Mouse (Mus musculus) lung, postnatal 0 days (tissue): ENCODE data around the gene Barx1. TPM values are rescaled to one million over a fixed set of nuclear protein-coding genes. Genes with fewer than 3 reads are reported as not detected.

Experiments used
- ATAC-seq: fragments of 200-750 bp; cut with Nextera tagmentation; 2 replicates; pipeline ENCODE4 v1.8.0; 2017; ENCODE audit warnings: moderate library complexity
- DNase-seq: peaks from one replicate; pipeline ENCODE4 v3.0.0-alpha.2; 2016; ENCODE audit warnings: low spot score
- H3K27ac ChIP-seq: fragments of 300-500 bp; sonication (generic); 2 replicates; pipeline ENCODE4 v1.5.1; 2014; ENCODE audit warnings: antibody characterized with exemption, mild to moderate bottlenecking, low read length, mixed read lengths
- H3K27me3 ChIP-seq: fragments of 300-500 bp; sonication (generic); replicated peaks from 2 replicates; pipeline ENCODE4 v1.6.1; 2014; ENCODE audit warnings: low read length, mixed read lengths; ENCODE audit not compliant: insufficient read depth
- H3K36me3 ChIP-seq: fragments of 300-500 bp; sonication (generic); 2 replicates; pipeline ENCODE4 v1.6.1; 2014; ENCODE audit warnings: low read length, mixed read lengths; ENCODE audit not compliant: insufficient read depth
- H3K4me1 ChIP-seq: fragments of 300-500 bp; sonication (generic); 2 replicates; pipeline ENCODE4 v1.6.1; 2014; ENCODE audit warnings: antibody characterized with exemption, low read depth, low read length, mixed read lengths; ENCODE audit not compliant: insufficient read depth
- H3K4me2 ChIP-seq: fragments of 300-500 bp; sonication (generic); replicated peaks from 2 replicates; pipeline ENCODE4 v1.6.1; 2014; ENCODE audit warnings: low read depth, mild to moderate bottlenecking, low read length, moderate library complexity, mixed read lengths
- H3K4me3 ChIP-seq: fragments of 300-500 bp; sonication (generic); 2 replicates; pipeline ENCODE4 v1.5.1; 2014; ENCODE audit warnings: low read depth, low read length
- H3K9ac ChIP-seq: fragments of 300-500 bp; sonication (generic); replicated peaks from 2 replicates; pipeline ENCODE4 v1.6.1; 2014; ENCODE audit warnings: low read depth, mild to moderate bottlenecking
- H3K9me3 ChIP-seq: fragments of 300-500 bp; sonication (generic); 2 replicates; pipeline ENCODE4 v1.6.1; 2016; ENCODE audit warnings: low read length, mixed read lengths
- CTCF ChIP-seq: IDR thresholded peaks from 2 replicates; pipeline ENCODE4 v1.5.1; 2016; ENCODE audit warnings: antibody characterized with exemption, mild to moderate bottlenecking
- EP300 ChIP-seq: IDR thresholded peaks from 2 replicates; pipeline ENCODE4 v1.6.1; 2016; ENCODE audit warnings: antibody characterized with exemption, mild to moderate bottlenecking, control low read depth
- WGBS: fragments of 180-500 bp; shearing (Covaris S2); extraction: QIAGEN DNeasy Blood & Tissue Kit; methylation state at CpG from one replicate; pipeline ENCODE4 v1.1.7; 2014; 5-methylcytosine and 5-hydroxymethylcytosine counted together
- polyA plus RNA-seq: library from polyadenylated mRNA; unstranded; fragments of >200 nt; fragmentation: Nextera tagmentation; extraction: Ambion mirVana; gene quantifications from 2 replicates; pipeline ENCODE4 v1.2.1, GENCODE M21; 2015

Gene Barx1
- polyA plus RNA-seq, 1 experiment from 2014 or later = not detected

DNA sequence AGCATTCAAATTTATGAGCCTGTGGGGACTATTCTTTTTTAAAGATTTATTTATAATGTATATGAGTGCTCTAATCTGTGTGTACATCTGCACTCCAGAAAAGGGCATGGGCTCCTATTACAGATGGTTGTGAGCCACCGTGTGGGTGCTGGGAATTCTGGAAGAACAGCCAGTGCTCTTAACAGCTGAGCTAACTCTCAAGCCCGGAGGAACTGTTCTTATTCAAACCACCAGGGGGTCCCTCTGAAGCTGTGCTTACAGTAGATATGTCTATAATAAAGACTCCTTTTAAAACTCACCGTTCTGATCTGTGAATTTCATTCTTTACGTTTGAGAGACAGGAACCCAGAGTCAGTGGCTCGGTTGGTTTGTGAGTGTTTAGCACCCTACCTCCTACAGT lies 31.1 kb upstream of the Barx1 start:
- no peaks in the 10 kb centered on the region for H3K4me1 ChIP-seq
- H3K9ac ChIP-seq = no peak overlapping the region
- TF ChIP-seq CTCF (0 out of 2 replicates have a peak, but pooled peaks have one; percentile 7), EP300 (no peak)
- H3K9me3 ChIP-seq = no peaks in the 10 kb centered on the region
- WGBS = 61% methylated on average over 5 of the region's 5 CpGs
- ATAC-seq = no peak
- no peaks in the 10 kb centered on the region for H3K36me3 ChIP-seq
- no peak overlapping the region for H3K27ac ChIP-seq
- H3K4me2 ChIP-seq = no peak overlapping the region
- no peak overlapping the region for H3K4me3 ChIP-seq
- H3K27me3 ChIP-seq = no peaks in the 10 kb centered on the region
- DNase-seq = no peak

GRCm38 (mm10) chr13:48637706-48638105 lies 25.1 kb upstream of the Barx1 start:
- Histone ChIP-seq H3K4me2 (no peak overlapping the region), H3K4me1 (no peaks in the 10 kb centered on the region), H3K9me3 (no peaks in the 10 kb centered on the region), H3K9ac (no peak overlapping the region), H3K27ac (no peak overlapping the region), H3K36me3 (no peaks in the 10 kb centered on the region), H3K4me3 (no peak overlapping the region), H3K27me3 (no peaks in the 10 kb centered on the region)
- DNase-seq (no peak), ATAC-seq (no peak)
- no peak for TF ChIP-seq CTCF
- 49% methylated on average over 2 of the region's 2 CpGs for WGBS

- no peak for TF ChIP-seq EP300
- TF ChIP-seq CTCF = peak; percentile 98
Measured at GRCm38 (mm10) chr13:48639570-48639969, 23.2 kb upstream of the Barx1 start.

DNA sequence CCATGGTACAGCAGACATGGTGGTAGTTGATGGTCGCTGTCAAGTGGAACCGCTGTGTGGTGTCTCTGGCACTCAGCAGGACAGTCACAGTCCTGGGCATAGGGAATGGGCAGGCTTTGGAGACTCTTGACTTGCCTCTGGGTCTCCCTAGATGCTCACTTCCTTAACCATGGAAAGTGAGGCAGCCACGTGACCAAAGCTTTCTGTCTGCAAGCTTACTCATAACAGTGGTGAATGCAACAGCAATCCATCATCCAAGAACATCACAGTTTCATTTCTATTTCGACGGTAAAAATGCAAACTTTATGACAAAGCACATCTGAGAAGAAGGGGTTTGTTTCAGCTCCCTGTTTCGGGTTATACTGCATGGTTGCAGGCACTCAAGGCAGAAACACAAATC lies 19.7 kb upstream of the Barx1 start:
- ATAC-seq = no peak
- no peak overlapping the region for H3K4me3 ChIP-seq

More at GRCm38 (mm10) chr13:48639570-48639969, 23.2 kb upstream of the Barx1 start:
- Histone ChIP-seq H3K9ac (no peak overlapping the region), H3K27ac (no peak overlapping the region), H3K4me2 (no peak overlapping the region), H3K4me3 (no peak overlapping the region), H3K36me3 (no peaks in the 10 kb centered on the region), H3K4me1 (no peaks in the 10 kb centered on the region), H3K27me3 (no peaks in the 10 kb centered on the region), H3K9me3 (no peaks in the 10 kb centered on the region)
- ATAC-seq (no peak), DNase-seq (peak; percentile 91)

DNA sequence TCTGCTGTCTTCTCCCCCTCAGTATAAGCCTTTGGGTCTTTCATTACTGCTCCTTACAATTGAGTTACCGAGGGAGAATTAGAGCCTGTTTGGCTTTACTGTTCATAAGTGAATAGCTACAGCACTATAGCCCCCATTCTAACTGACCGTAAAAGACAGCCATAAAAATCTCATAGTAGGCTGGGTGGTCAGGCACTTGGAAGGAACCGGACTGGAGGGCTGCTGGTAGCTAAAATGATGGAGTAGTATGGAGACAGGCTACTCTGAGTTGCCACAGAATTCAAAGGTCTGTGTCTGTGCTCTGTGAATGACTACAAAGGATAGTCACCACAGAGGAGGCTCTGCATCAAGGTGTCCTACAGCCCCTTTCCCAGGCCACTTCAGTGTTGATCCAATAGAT lies 18.8 kb upstream of the Barx1 start:
- H3K27me3 ChIP-seq = no peaks in the 10 kb centered on the region
- no peak overlapping the region for H3K4me2 ChIP-seq
- H3K4me1 ChIP-seq = no peaks in the 10 kb centered on the region
- 87% methylated on average over 3 of the region's 3 CpGs for whole genome bisulfite sequencing
- no peak overlapping the region for H3K4me3 ChIP-seq
- no peak overlapping the region for H3K27ac ChIP-seq
- H3K36me3 ChIP-seq = no peaks in the 10 kb centered on the region
- ATAC-seq = no peak
- H3K9me3 ChIP-seq = no peaks in the 10 kb centered on the region
- TF ChIP-seq CTCF = no peak
- no peak for TF ChIP-seq EP300
- H3K9ac ChIP-seq = no peak overlapping the region
- no peak for DNase-seq

More for the DNA sequence above, 19.7 kb upstream of the Barx1 start:
- no peaks in the 10 kb centered on the region for H3K27me3 ChIP-seq
- no peak for TF ChIP-seq CTCF
- TF ChIP-seq EP300 = no peak
- no peak overlapping the region for H3K27ac ChIP-seq
- DNase-seq = no peak
- H3K36me3 ChIP-seq = no peaks in the 10 kb centered on the region
- no peaks in the 10 kb centered on the region for H3K4me1 ChIP-seq
- 71% methylated on average over 6 of the region's 6 CpGs for WGBS
- H3K9ac ChIP-seq = no peak overlapping the region
- no peak overlapping the region for H3K4me2 ChIP-seq
- H3K9me3 ChIP-seq = no peaks in the 10 kb centered on the region

GRCm38 (mm10) chr13:48646696-48647095 lies 16.1 kb upstream of the Barx1 start:
- Histone ChIP-seq H3K27me3 (no peaks in the 10 kb centered on the region), H3K4me3 (no peak overlapping the region), H3K9ac (no peak overlapping the region), H3K4me1 (no peaks in the 10 kb centered on the region), H3K36me3 (no peaks in the 10 kb centered on the region), H3K4me2 (no peak overlapping the region), H3K27ac (no peak overlapping the region), H3K9me3 (no peaks in the 10 kb centered on the region)
- 82% methylated on average over 4 of the region's 4 CpGs for WGBS
- ATAC-seq = no peak
- DNase-seq = no peak
- TF ChIP-seq EP300 (no peak), CTCF (no peak)

DNA sequence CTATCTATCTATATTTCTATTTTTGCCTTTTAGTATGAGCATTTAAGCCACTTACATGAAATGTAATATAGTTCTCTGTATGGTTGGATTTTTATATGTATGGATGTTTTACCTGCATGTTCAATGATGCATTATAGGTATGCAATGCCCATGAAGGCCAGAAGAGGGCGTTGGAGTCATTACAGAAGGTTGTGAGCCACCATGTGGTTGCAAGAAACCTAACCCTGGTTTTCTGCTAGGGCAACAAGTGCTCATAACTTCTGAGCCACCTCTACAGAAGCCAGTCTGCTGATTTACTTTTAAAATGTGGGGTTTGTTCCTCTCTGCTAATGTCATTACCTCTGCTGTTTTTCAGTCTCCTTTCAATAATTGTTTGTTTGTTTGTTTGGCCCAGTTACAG lies 12.2 kb upstream of the Barx1 start:
- Histone ChIP-seq H3K9ac (no peak overlapping the region), H3K27me3 (peaks cover 4% of the 10 kb centered on the region; the same call in 1 of the 2 replicates), H3K27ac (no peak overlapping the region), H3K36me3 (no peaks in the 10 kb centered on the region), H3K4me1 (no peaks in the 10 kb centered on the region), H3K4me2 (no peak overlapping the region), H3K4me3 (no peak overlapping the region), H3K9me3 (no peaks in the 10 kb centered on the region)
- DNase-seq (no peak), ATAC-seq (no peak)
- no peak for TF ChIP-seq EP300
- peak; percentile 69 for TF ChIP-seq CTCF
- WGBS = 0% methylated on average over 1 of the region's 1 CpGs
